Mouse (Mus musculus): ENCODE data around the gene Acaca. TPM values are rescaled to one million over a fixed set of nuclear protein-coding genes. Genes with fewer than 3 reads are reported as not detected.

Gene Acaca
- polyA plus RNA-seq, 1 experiment from 2014 or later, result 21.7 TPM

DNA sequence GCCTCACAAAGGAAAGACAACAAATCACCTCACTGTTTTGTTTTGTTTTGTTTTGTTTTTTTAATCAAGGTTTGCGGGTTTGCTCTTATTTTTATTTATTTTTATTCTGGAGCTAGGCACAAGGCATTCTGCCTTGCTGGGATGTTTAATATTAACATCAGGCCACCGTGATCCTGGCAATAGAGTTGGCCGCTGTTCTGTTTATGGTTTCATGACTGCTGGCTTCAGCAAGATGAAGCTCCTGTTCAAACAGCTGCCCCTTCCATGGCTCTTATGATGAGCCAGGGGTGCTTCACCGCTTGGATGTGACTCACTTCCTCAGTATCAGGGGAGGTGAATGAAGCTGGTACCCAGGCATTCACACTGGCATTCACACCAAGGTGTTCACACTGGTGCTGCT lies 300.9 kb downstream of the Acaca start:
- WGBS, result 90% methylated on average over 4 of the region's 4 CpGs
- Histone ChIP-seq H3K4me1 (replicated peaks) (peaks cover 22% of the 10 kb centered on the region), H3K9me3 (no peaks in the 10 kb centered on the region), H3K4me3 (no peak overlapping the region), H3K27ac (0 out of 2 replicates have a peak overlapping the region, but pooled peaks have one; percentile 42), H3K36me3 (0 out of 2 replicates have a peak, but pooled peaks cover 4% of the 10 kb centered on the region), H3K27me3 (ENCODE audit: insufficient read depth, poor library complexity, severe bottlenecking) (no peaks in the 10 kb centered on the region)
- DNase-seq (ENCODE audit: low spot score), result no peak

GRCm38 (mm10) chr11:84434879-84435278 lies 305.4 kb downstream of the Acaca start:
- peaks cover 12% of the 10 kb centered on the region for H3K4me1 ChIP-seq (replicated peaks)
- peaks cover 7% of the 10 kb centered on the region; the same call in 1 of the 2 replicates for H3K36me3 ChIP-seq
- H3K4me3 ChIP-seq, result no peak overlapping the region
- H3K27me3 ChIP-seq (ENCODE audit: insufficient read depth, poor library complexity, severe bottlenecking), result no peaks in the 10 kb centered on the region
- H3K9me3 ChIP-seq, result no peaks in the 10 kb centered on the region
- DNase-seq (ENCODE audit: low spot score), result no peak
- H3K27ac ChIP-seq, result no peak overlapping the region
- WGBS, result 66% methylated on average over 6 of the region's 6 CpGs

DNA sequence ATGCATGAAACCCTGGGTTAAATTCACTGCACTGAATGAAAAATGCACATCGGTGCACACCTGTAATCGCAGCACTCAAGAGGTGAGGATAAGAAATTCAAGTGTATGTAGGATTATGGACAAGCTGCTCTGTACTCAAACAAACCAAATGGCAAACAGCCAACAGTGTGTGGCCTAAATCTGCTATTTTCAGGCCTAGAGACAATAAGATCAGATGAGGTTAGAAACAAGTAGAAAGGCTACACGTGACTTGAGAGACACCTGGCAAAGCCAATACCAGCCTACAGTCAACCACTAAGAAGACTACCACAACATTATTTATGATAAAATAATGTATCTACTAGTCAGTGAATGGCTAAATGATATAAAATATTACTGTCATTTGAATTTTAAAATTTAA lies 310.9 kb downstream of the Acaca start:
- Histone ChIP-seq H3K27ac (no peak overlapping the region), H3K27me3 (ENCODE audit: insufficient read depth, poor library complexity, severe bottlenecking) (no peaks in the 10 kb centered on the region), H3K36me3 (peaks cover 25% of the 10 kb centered on the region), H3K4me3 (no peak overlapping the region), H3K4me1 (replicated peaks) (no peaks in the 10 kb centered on the region), H3K9me3 (no peaks in the 10 kb centered on the region)
- WGBS, result 95% methylated on average over 3 of the region's 3 CpGs
- no peak for DNase-seq (ENCODE audit: low spot score)

GRCm38 (mm10) chr11:84442554-84443331 lies 313.3 kb downstream of the Acaca start:
- no peak for DNase-seq (ENCODE audit: low spot score)
- Histone ChIP-seq H3K27ac (no peak overlapping the region), H3K4me1 (replicated peaks) (no peaks in the 10 kb centered on the region), H3K4me3 (no peak overlapping the region), H3K27me3 (ENCODE audit: insufficient read depth, poor library complexity, severe bottlenecking) (no peaks in the 10 kb centered on the region), H3K36me3 (peaks cover 22% of the 10 kb centered on the region), H3K9me3 (no peaks in the 10 kb centered on the region)
- 91% methylated on average over 4 of the region's 4 CpGs for WGBS

Other genes starting within 250 kb of the Acaca start
- gene Ddx52, start 187.6 kb upstream of the Acaca start, polyA plus RNA-seq (2016; fragmentation: Nextera tagmentation; extraction: Ambion mirVana), result 32.3 and 40.2 TPM in 2 replicates
- 11.3 and 15.9 TPM in 2 replicates for gene Synrg, start 165.2 kb upstream of the Acaca start, polyA plus RNA-seq (2016; fragmentation: Nextera tagmentation; extraction: Ambion mirVana)
- gene Dusp14, start 60.4 kb upstream of the Acaca start, polyA plus RNA-seq (2016; fragmentation: Nextera tagmentation; extraction: Ambion mirVana), result 11.0 and 13.3 TPM in 2 replicates
- 30.5 and 36.1 TPM in 2 replicates for gene Tada2a, start 72 bp upstream of the Acaca start, polyA plus RNA-seq (2016; fragmentation: Nextera tagmentation; extraction: Ambion mirVana)
- gene Gm11437, start 37.8 kb downstream of the Acaca start, polyA plus RNA-seq (2016; fragmentation: Nextera tagmentation; extraction: Ambion mirVana), result 0.12 TPM in 1 of 2 replicates, not detected in the other

All from hindbrain, embryonic 10.5 days (tissue).